Mouse (Mus musculus): ENCODE measurements around the gene Tmem163. TPM values are rescaled to one million over a fixed set of nuclear protein-coding genes. Genes with fewer than 3 reads are reported as not detected.

Gene Tmem163
- 0.87 and 0.91 TPM in 2 replicates for polyA plus RNA-seq (2015; fragmentation: Nextera tagmentation; extraction: Ambion mirVana)

GRCm38 (mm10) chr1:127679498-127680133 is at the start of gene Tmem163:
TSS of gene Tmem163 (minus strand) at chr1:127679548.

GRCm38 (mm10) chr1:127729096-127729495 is 49.7 kb upstream of the Tmem163 start, which contains the start of gene Acmsd:
TSS of gene Acmsd (plus strand) at chr1:127729413.

Other genes starting within 250 kb of the Tmem163 start
- gene Acmsd, start 49.9 kb upstream of the Tmem163 start, polyA plus RNA-seq (2015; fragmentation: Nextera tagmentation; extraction: Ambion mirVana), result 4.5 and 5.6 TPM in 2 replicates
- gene Ccnt2, start 94.6 kb upstream of the Tmem163 start, polyA plus RNA-seq (2015; fragmentation: Nextera tagmentation; extraction: Ambion mirVana), result 45.8 and 49.7 TPM in 2 replicates
- 0.06 TPM in 1 of 2 replicates, not detected in the other for gene Map3k19, start 175.5 kb upstream of the Tmem163 start, polyA plus RNA-seq (2015; fragmentation: Nextera tagmentation; extraction: Ambion mirVana)
- gene Rab3gap1, start 189.2 kb upstream of the Tmem163 start, polyA plus RNA-seq (2015; fragmentation: Nextera tagmentation; extraction: Ambion mirVana), result 11.2 and 12.0 TPM in 2 replicates

Data from spleen, postnatal 0 days (tissue).